Comparison of ENCODE assay signal across 13 mouse cellular contexts in the genomic region with DNA sequence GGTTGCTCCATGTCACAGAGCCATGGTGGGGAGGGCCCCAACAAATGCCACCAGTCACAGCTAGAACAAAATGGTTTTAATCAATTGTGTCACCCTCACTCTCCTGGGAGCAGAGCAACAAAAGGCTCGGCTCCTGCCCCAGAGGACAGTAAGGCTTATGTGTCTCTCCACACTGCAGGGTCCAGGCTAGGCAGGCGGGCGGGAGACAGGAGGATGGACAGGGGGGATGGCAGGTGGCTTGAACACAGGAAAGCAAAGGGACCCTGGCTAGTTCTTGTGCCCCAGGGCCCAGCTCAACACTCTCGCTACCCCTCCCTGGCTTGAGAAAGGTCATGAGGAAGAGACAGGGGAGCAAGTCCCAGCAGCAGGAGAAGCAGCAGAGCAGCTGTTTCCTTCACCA. TPM values are rescaled to one million over a fixed set of nuclear protein-coding genes. Genes with fewer than 3 reads are reported as not detected.
DNase-seq lines count a peak whose midpoint lies in the region; ATAC-seq and TF ChIP-seq lines count a peak whose summit lies in the region.
"Had no signal": no experiment of that assay in that cellular context is flagged by ENCODE, and none has a peak within 500 bp of the region (broad histone marks: within the 10 kb centered on the region; RNA-seq: fewer than 3 reads in every experiment).

No protein-coding gene starts in this region.

- H3K4me1 ChIP-seq in lung, embryonic 16.5 days (replicated peaks; ENCODE audit: control insufficient read depth, insufficient read depth, low read length), result peaks cover 5% of the 10 kb centered on the region; the same call in 1 of the 2 replicates
- H3K4me1 ChIP-seq in forebrain, embryonic 13.5 days, result peaks cover 24% of the 10 kb centered on the region
- peaks cover 9% of the 10 kb centered on the region for H3K4me1 ChIP-seq in midbrain, embryonic 14.5 days (ENCODE audit: control insufficient read depth, insufficient read depth, low read length)

- 0 out of 2 replicates have a peak, but pooled peaks have one; percentile 16 for ATAC-seq in lung, embryonic 16.5 days (ENCODE audit: low read depth)
- no peak for ATAC-seq in forebrain, embryonic 13.5 days
- ATAC-seq in midbrain, embryonic 14.5 days (ENCODE audit: low FRiP score, low TSS enrichment), result no peak; the same call in 1 of the 2 replicates

- H3K4me3 ChIP-seq in gastrocnemius, adult 2 months, result no peak overlapping the region
- H3K4me3 ChIP-seq in lung, embryonic 16.5 days (ENCODE audit: low read length), result no peak overlapping the region
- H3K4me3 ChIP-seq in forebrain, embryonic 13.5 days, result no peak overlapping the region
- H3K4me3 ChIP-seq in midbrain, embryonic 14.5 days (replicated peaks; ENCODE audit: low read depth, low read length), result no peak overlapping the region
- H3K4me3 ChIP-seq: heart, embryonic 12.5 days; hindbrain, embryonic 15.5 days had no signal

- 83% methylated on average over 4 of the region's 4 CpGs for WGBS in lung, embryonic 16.5 days
- 46% methylated on average over 4 of the region's 4 CpGs for WGBS in forebrain, embryonic 13.5 days
- 31% methylated on average over 4 of the region's 4 CpGs for WGBS in midbrain, embryonic 14.5 days

- no peak overlapping the region for H3K4me2 ChIP-seq in lung, embryonic 16.5 days (ENCODE audit: low read depth, low read length)
- H3K4me2 ChIP-seq in forebrain, embryonic 13.5 days, result no peak overlapping the region
- H3K4me2 ChIP-seq in midbrain, embryonic 14.5 days (ENCODE audit: low read length), result no peak overlapping the region
- H3K4me2 ChIP-seq: heart, embryonic 12.5 days; hindbrain, embryonic 15.5 days had no signal

- intact Hi-C loops in gastrocnemius, adult 2 months (cut with DNase I), result no loop called here
- intact Hi-C loops in gastrocnemius, postnatal 14 days (cut with DNase I; ENCODE audit: low total_unique reads), result loop anchor here (5.0 kb wide), 1 partner anchor 350 kb away; no protein-coding TSS in a partner anchor

- TF ChIP-seq CTCF in gastrocnemius, adult 2 months (IDR thresholded peaks at IDR 0.05), result no peak

- no peaks in the 10 kb centered on the region for H3K27me3 ChIP-seq in lung, embryonic 16.5 days (ENCODE audit: control insufficient read depth, insufficient read depth, low read depth, low read length)
- H3K27me3 ChIP-seq in forebrain, embryonic 13.5 days, result no peaks in the 10 kb centered on the region
- no peaks in the 10 kb centered on the region for H3K27me3 ChIP-seq in midbrain, embryonic 14.5 days (ENCODE audit: control insufficient read depth, insufficient read depth, low read length)
- H3K27me3 ChIP-seq: hindbrain, embryonic 15.5 days had no signal

- H3K36me3 ChIP-seq in lung, embryonic 16.5 days (ENCODE audit: control insufficient read depth, insufficient read depth, low read length), result peaks cover 4% of the 10 kb centered on the region; the same call in 1 of the 2 replicates
- H3K36me3 ChIP-seq in forebrain, embryonic 13.5 days (ENCODE audit: poor library complexity, severe bottlenecking), result peaks cover 45% of the 10 kb centered on the region
- H3K36me3 ChIP-seq in midbrain, embryonic 14.5 days (ENCODE audit: control insufficient read depth, insufficient read depth, low read length), result peaks cover 28% of the 10 kb centered on the region

- H3K27ac ChIP-seq in gastrocnemius, adult 2 months, result no peak overlapping the region
- no peak overlapping the region for H3K27ac ChIP-seq in lung, embryonic 16.5 days (ENCODE audit: low read length)
- peak overlapping the region; percentile 60 for H3K27ac ChIP-seq in forebrain, embryonic 13.5 days
- H3K27ac ChIP-seq in midbrain, embryonic 14.5 days (replicated peaks; ENCODE audit: low read depth, low read length), result 0 out of 2 replicates have a peak overlapping the region, but pooled peaks have one; percentile 26
- H3K27ac ChIP-seq: hindbrain, embryonic 15.5 days; liver, embryonic 14.5 days had no signal

- DNase-seq in gastrocnemius, adult 2 months, result peak; percentile 6
- DNase-seq in gastrocnemius, postnatal 14 days, result no peak
- no peak for DNase-seq in lung, postnatal 4 days
- DNase-seq in midbrain, embryonic 14.5 days, result no peak
- no peak for DNase-seq in liver
- no peak for DNase-seq in cerebellum, postnatal 14 days
- DNase-seq: adrenal gland, postnatal 25 days; B cell, adult 2 months had no signal

- H3K9me3 ChIP-seq in lung, embryonic 16.5 days (ENCODE audit: control insufficient read depth, low read length), result no peaks in the 10 kb centered on the region
- H3K9me3 ChIP-seq in forebrain, embryonic 13.5 days (replicated peaks), result no peaks in the 10 kb centered on the region
- H3K9me3 ChIP-seq in midbrain, embryonic 14.5 days (ENCODE audit: control insufficient read depth, low read length), result no peaks in the 10 kb centered on the region
- H3K9me3 ChIP-seq: heart, embryonic 12.5 days; hindbrain, embryonic 15.5 days had no signal

- H3K9ac ChIP-seq in lung, embryonic 16.5 days (ENCODE audit: low read length), result no peak overlapping the region
- H3K9ac ChIP-seq in forebrain, embryonic 13.5 days, result peak overlapping the region; percentile 31; the same call in 1 of the 2 replicates
- no peak overlapping the region for H3K9ac ChIP-seq in midbrain, embryonic 14.5 days (replicated peaks; ENCODE audit: low read length)
- H3K9ac ChIP-seq: hindbrain, embryonic 15.5 days; liver, embryonic 14.5 days had no signal

RNA-seq across cellular contexts. Expression of gene Tmem222, which starts 14.8 kb away (rescaled TPM):
- 10 to 100 TPM; 21.6 to 25.7 TPM for total RNA-seq in gastrocnemius, adult 2 months (2021)
- total RNA-seq in gastrocnemius, postnatal 14 days (2021), result 10 to 100 TPM; 21.1 to 22.6 TPM
- polyA plus RNA-seq in lung, embryonic 16.5 days (2015; fragmentation: Nextera tagmentation; extraction: Ambion mirVana), result 75.9 and 79.3 TPM in 2 replicates
- 85.8 and 94.5 TPM in 2 replicates for polyA plus RNA-seq in forebrain, embryonic 13.5 days (2015; fragmentation: Nextera tagmentation; extraction: Ambion mirVana)
- polyA plus RNA-seq in midbrain, embryonic 14.5 days (2014; fragmentation: Nextera tagmentation; extraction: Ambion mirVana), result 115 and 121 TPM in 2 replicates

RNA-seq across cellular contexts. Expression of gene Sytl1, which starts 29.5 kb away (rescaled TPM):
- not detected for total RNA-seq in gastrocnemius, adult 2 months (2021)
- under 1 TPM; 0.49 to 0.62 TPM for total RNA-seq in gastrocnemius, postnatal 14 days (2021)
- 2.4 and 3.0 TPM in 2 replicates for polyA plus RNA-seq in lung, embryonic 16.5 days (2015; fragmentation: Nextera tagmentation; extraction: Ambion mirVana)
- 0.43 and 0.59 TPM in 2 replicates for polyA plus RNA-seq in forebrain, embryonic 13.5 days (2015; fragmentation: Nextera tagmentation; extraction: Ambion mirVana)
- 0.25 and 0.31 TPM in 2 replicates for polyA plus RNA-seq in midbrain, embryonic 14.5 days (2014; fragmentation: Nextera tagmentation; extraction: Ambion mirVana)

RNA-seq across cellular contexts. Expression of gene Map3k6, which starts 51.8 kb away (rescaled TPM):
- total RNA-seq in gastrocnemius, adult 2 months (2021), result 10 to 100 TPM; 10.5 to 15.0 TPM
- total RNA-seq in gastrocnemius, postnatal 14 days (2021), result 10 to 100 TPM in 1 of 2 experiments, 1 to 10 TPM in 1; 4.0 to 15.3 TPM
- 4.2 and 4.3 TPM in 2 replicates for polyA plus RNA-seq in lung, embryonic 16.5 days (2015; fragmentation: Nextera tagmentation; extraction: Ambion mirVana)
- polyA plus RNA-seq in forebrain, embryonic 13.5 days (2015; fragmentation: Nextera tagmentation; extraction: Ambion mirVana), result 0.92 and 1.0 TPM in 2 replicates
- 0.92 and 1.9 TPM in 2 replicates for polyA plus RNA-seq in midbrain, embryonic 14.5 days (2014; fragmentation: Nextera tagmentation; extraction: Ambion mirVana)

Comparison
In these comparisons a context has a peak if more than half of its experiments do, and no peak if none do; other contexts are left out.
1. H3K27ac ChIP-seq: peak in forebrain, embryonic 13.5 days (single experiment) and midbrain, embryonic 14.5 days (single experiment); none in gastrocnemius, adult 2 months (single experiment) and lung, embryonic 16.5 days (single experiment).